Mouse (Mus musculus): ENCODE results near the gene Plk2. TPM values are rescaled to one million over a fixed set of nuclear protein-coding genes. Genes with fewer than 3 reads are reported as not detected.
"Not testable (repeated sequence)": the region's sequence is repeated elsewhere in the genome, so short reads cannot be mapped to it uniquely, and the experiment has no call there.

Gene Plk2
- polyA plus RNA-seq, 1 experiment from 2014 or later, result 120 TPM

DNA sequence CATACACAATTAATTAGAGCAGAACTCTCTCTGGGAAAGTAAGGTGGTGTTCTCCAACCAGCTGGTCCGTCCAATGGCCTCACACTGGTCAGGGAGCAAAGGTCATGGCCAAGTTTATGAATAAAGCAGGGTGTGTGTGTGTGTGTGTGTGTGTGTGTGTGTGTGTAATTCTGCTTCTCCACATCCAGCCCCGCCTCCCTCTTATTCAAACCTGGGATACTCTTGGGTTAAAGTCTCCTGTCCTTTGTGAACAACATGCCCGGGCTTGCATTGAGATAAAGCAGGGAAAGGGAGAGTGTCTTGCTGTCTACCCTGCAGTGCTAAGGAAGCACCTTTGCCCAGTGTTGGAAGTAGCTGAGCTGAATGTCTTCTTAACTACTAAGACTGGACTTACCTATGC is 2.2 kb upstream of the Plk2 start:
- 32% methylated on average over 3 of the region's 3 CpGs for WGBS
- Histone ChIP-seq H3K27ac (no peak overlapping the region), H3K4me2 (no peak overlapping the region), H3K9me3 (no peaks in the 10 kb centered on the region), H3K4me3 (no peak overlapping the region), H3K9ac (no peak overlapping the region), H3K36me3 (peaks cover 2% of the 10 kb centered on the region), H3K27me3 (no peaks in the 10 kb centered on the region), H3K4me1 (no peaks in the 10 kb centered on the region)
- no peak for ATAC-seq (ENCODE audit: insufficient number of reproducible peaks, low FRiP score, low TSS enrichment, low read depth)

- peak overlapping the region; percentile 86 for H3K27ac ChIP-seq
- ATAC-seq (ENCODE audit: insufficient number of reproducible peaks, low FRiP score, low TSS enrichment, low read depth), result peak; percentile 9; the same call in 1 of the 2 replicates
- no peaks in the 10 kb centered on the region for H3K27me3 ChIP-seq
- peak overlapping the region; percentile 72 for H3K4me3 ChIP-seq
- H3K9me3 ChIP-seq, result no peaks in the 10 kb centered on the region
- WGBS, result under 1% methylated on average over 38 of the region's 41 CpGs
- H3K4me2 ChIP-seq, result peak overlapping the region; percentile 99
- peaks cover 28% of the 10 kb centered on the region for H3K36me3 ChIP-seq
- peak overlapping the region; percentile 82 for H3K9ac ChIP-seq
- no peaks in the 10 kb centered on the region for H3K4me1 ChIP-seq
Observed at GRCm38 (mm10) chr13:110395179-110395794, 441 bp downstream of the Plk2 start.

- Histone ChIP-seq H3K9me3 (no peaks in the 10 kb centered on the region), H3K4me2 (peak overlapping the region; percentile 99), H3K27ac (peak overlapping the region; percentile 86; the same call in 1 of the 2 replicates), H3K36me3 (peaks cover 35% of the 10 kb centered on the region), H3K9ac (peak overlapping the region; percentile 82), H3K4me1 (no peaks in the 10 kb centered on the region), H3K27me3 (no peaks in the 10 kb centered on the region), H3K4me3 (peak overlapping the region; percentile 72)
- no peak for ATAC-seq (ENCODE audit: insufficient number of reproducible peaks, low FRiP score, low TSS enrichment, low read depth)
- WGBS, result 3% methylated on average over 21 of the region's 21 CpGs
Observed at GRCm38 (mm10) chr13:110395916-110396685, 1.3 kb downstream of the Plk2 start.

DNA sequence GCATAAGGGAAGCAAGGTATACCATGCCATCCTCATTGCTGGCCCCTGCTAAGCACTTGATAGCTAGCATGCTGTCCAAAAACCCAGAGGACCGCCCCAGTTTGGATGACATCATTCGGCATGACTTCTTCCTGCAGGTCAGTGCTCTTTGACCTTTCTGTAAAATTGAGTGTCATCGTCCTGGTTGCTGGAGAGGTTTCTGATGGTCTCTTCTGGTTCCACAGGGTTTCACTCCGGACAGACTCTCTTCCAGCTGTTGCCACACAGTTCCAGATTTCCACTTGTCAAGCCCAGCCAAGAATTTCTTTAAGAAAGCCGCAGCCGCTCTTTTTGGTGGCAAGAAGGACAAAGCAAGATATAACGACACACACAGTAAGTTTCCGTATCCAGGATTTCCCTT is 2.9 kb downstream of the Plk2 start:
- H3K27ac ChIP-seq, result 0 out of 2 replicates have a peak overlapping the region, but pooled peaks have one; percentile 3
- no peaks in the 10 kb centered on the region for H3K27me3 ChIP-seq
- H3K4me2 ChIP-seq, result peak overlapping the region; percentile 24; the same call in 1 of the 2 replicates
- H3K4me1 ChIP-seq, result no peaks in the 10 kb centered on the region
- H3K9ac ChIP-seq, result no peak overlapping the region
- H3K9me3 ChIP-seq, result no peaks in the 10 kb centered on the region
- WGBS, result 80% methylated on average over 8 of the region's 8 CpGs
- no peak for ATAC-seq (ENCODE audit: insufficient number of reproducible peaks, low FRiP score, low TSS enrichment, low read depth)
- H3K4me3 ChIP-seq, result peak overlapping the region; percentile 15
- H3K36me3 ChIP-seq, result peaks cover 35% of the 10 kb centered on the region

GRCm38 (mm10) chr13:110398513-110399270 is 3.8 kb downstream of the Plk2 start:
- no peaks in the 10 kb centered on the region for H3K4me1 ChIP-seq
- H3K4me2 ChIP-seq, result 0 out of 2 replicates have a peak overlapping the region, but pooled peaks have one; percentile 14
- H3K27me3 ChIP-seq, result no peaks in the 10 kb centered on the region
- no peak overlapping the region for H3K9ac ChIP-seq
- no peak overlapping the region for H3K27ac ChIP-seq
- H3K36me3 ChIP-seq, result peaks cover 35% of the 10 kb centered on the region
- ATAC-seq (ENCODE audit: insufficient number of reproducible peaks, low FRiP score, low TSS enrichment, low read depth), result no peak
- 74% methylated on average over 24 of the region's 24 CpGs for WGBS
- H3K9me3 ChIP-seq, result no peaks in the 10 kb centered on the region
- peak overlapping the region; percentile 15 for H3K4me3 ChIP-seq

- Histone ChIP-seq H3K4me3 (no peak overlapping the region), H3K36me3 (peaks cover 35% of the 10 kb centered on the region), H3K4me1 (no peaks in the 10 kb centered on the region), H3K9ac (no peak overlapping the region), H3K9me3 (no peaks in the 10 kb centered on the region), H3K4me2 (no peak overlapping the region), H3K27me3 (no peaks in the 10 kb centered on the region), H3K27ac (no peak overlapping the region)
- ATAC-seq (ENCODE audit: insufficient number of reproducible peaks, low FRiP score, low TSS enrichment, low read depth), result no peak
- WGBS, result 65% methylated on average over 3 of the region's 3 CpGs
Observed at GRCm38 (mm10) chr13:110401443-110401842, 6.6 kb downstream of the Plk2 start.

GRCm38 (mm10) chr13:110401877-110402276 is 7.0 kb downstream of the Plk2 start:
- no peak overlapping the region for H3K4me3 ChIP-seq
- H3K36me3 ChIP-seq, result peaks cover 35% of the 10 kb centered on the region
- no peaks in the 10 kb centered on the region for H3K4me1 ChIP-seq
- WGBS, result 74% methylated on average over 2 of the region's 2 CpGs
- no peaks in the 10 kb centered on the region for H3K27me3 ChIP-seq
- no peak for ATAC-seq (ENCODE audit: insufficient number of reproducible peaks, low FRiP score, low TSS enrichment, low read depth)
- no peak overlapping the region for H3K9ac ChIP-seq
- no peak overlapping the region for H3K27ac ChIP-seq
- no peak overlapping the region for H3K4me2 ChIP-seq
- H3K9me3 ChIP-seq, result no peaks in the 10 kb centered on the region

DNA sequence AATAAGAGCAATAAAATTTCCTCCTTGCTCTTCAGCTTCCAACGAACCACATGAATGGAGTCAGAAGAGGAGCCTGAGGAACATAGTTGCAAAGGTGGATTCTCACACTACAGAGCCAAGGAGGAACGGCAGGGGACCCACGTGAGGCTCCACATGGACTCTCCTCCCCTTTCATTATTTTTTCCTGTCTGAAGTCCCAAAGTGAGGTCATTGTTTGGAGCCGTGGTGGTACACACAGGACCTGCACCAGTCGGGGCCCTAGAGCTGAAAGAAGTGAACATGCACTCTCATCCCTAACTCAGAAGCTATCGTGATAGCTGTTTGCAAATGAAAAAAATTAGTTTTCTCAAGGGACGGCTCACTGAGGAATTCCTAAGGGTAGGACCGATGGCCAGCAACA is 9.2 kb downstream of the Plk2 start:
- 82% methylated on average over 8 of the region's 8 CpGs for WGBS
- H3K9ac ChIP-seq, result no peak overlapping the region
- H3K4me1 ChIP-seq, result no peaks in the 10 kb centered on the region
- H3K27ac ChIP-seq, result no peak overlapping the region
- no peak for ATAC-seq (ENCODE audit: insufficient number of reproducible peaks, low FRiP score, low TSS enrichment, low read depth)
- no peak overlapping the region for H3K4me2 ChIP-seq
- no peaks in the 10 kb centered on the region for H3K9me3 ChIP-seq
- H3K4me3 ChIP-seq, result no peak overlapping the region
- peaks cover 18% of the 10 kb centered on the region for H3K36me3 ChIP-seq
- no peaks in the 10 kb centered on the region for H3K27me3 ChIP-seq

- H3K4me3 ChIP-seq; H3K27me3 ChIP-seq; H3K9me3 ChIP-seq; ATAC-seq (ENCODE audit: insufficient number of reproducible peaks, low FRiP score, low TSS enrichment, low read depth); H3K4me2 ChIP-seq; H3K27ac ChIP-seq; H3K9ac ChIP-seq; H3K4me1 ChIP-seq: not testable (repeated sequence)
- H3K36me3 ChIP-seq, result peaks cover 12% of the 10 kb centered on the region
- 84% methylated on average over 5 of the region's 5 CpGs for WGBS
Observed at GRCm38 (mm10) chr13:110404686-110405085, 9.8 kb downstream of the Plk2 start.

- Histone ChIP-seq H3K4me3 (no peak overlapping the region), H3K9me3 (no peaks in the 10 kb centered on the region), H3K27me3 (no peaks in the 10 kb centered on the region), H3K4me1 (no peaks in the 10 kb centered on the region), H3K4me2 (no peak overlapping the region), H3K27ac (no peak overlapping the region), H3K9ac (no peak overlapping the region), H3K36me3 (no peaks in the 10 kb centered on the region)
- ATAC-seq (ENCODE audit: insufficient number of reproducible peaks, low FRiP score, low TSS enrichment, low read depth), result no peak
- WGBS, result 76% methylated on average over 5 of the region's 5 CpGs
Observed at GRCm38 (mm10) chr13:110406152-110406551, 11.3 kb downstream of the Plk2 start.

GRCm38 (mm10) chr13:110412572-110413209 is 17.8 kb downstream of the Plk2 start:
- H3K27ac ChIP-seq, result no peak overlapping the region
- no peaks in the 10 kb centered on the region for H3K9me3 ChIP-seq
- H3K4me3 ChIP-seq, result no peak overlapping the region
- H3K4me2 ChIP-seq, result no peak overlapping the region
- 85% methylated on average over 12 of the region's 12 CpGs for WGBS
- no peaks in the 10 kb centered on the region for H3K36me3 ChIP-seq
- no peaks in the 10 kb centered on the region for H3K27me3 ChIP-seq
- no peak overlapping the region for H3K9ac ChIP-seq
- no peak for ATAC-seq (ENCODE audit: insufficient number of reproducible peaks, low FRiP score, low TSS enrichment, low read depth)
- H3K4me1 ChIP-seq, result no peaks in the 10 kb centered on the region
